Comparison of ENCODE assay signal across 12 mouse cellular contexts in genomic region chr4:46339584-46339983, GRCm38 (mm10). TPM values are rescaled to one million over a fixed set of nuclear protein-coding genes. Genes with fewer than 3 reads are reported as not detected.
A peak's percentile ranks its signal among the peaks of the same experiment; 100 is the strongest.
DNase-seq lines count a peak whose midpoint lies in the region; ATAC-seq lines count a peak whose summit lies in the region.
"Had no signal": no experiment of that assay in that cellular context is flagged by ENCODE, and none has a peak within 500 bp of the region (broad histone marks: within the 10 kb centered on the region; RNA-seq: fewer than 3 reads in every experiment).

No protein-coding gene starts in this region.

- H3K4me1 ChIP-seq in heart, embryonic 10.5 days, result peaks cover 35% of the 10 kb centered on the region
- H3K4me1 ChIP-seq in midbrain, embryonic 14.5 days (ENCODE audit: control insufficient read depth, insufficient read depth, low read length), result no peaks in the 10 kb centered on the region
- peaks cover 20% of the 10 kb centered on the region for H3K4me1 ChIP-seq in midbrain, embryonic 13.5 days (replicated peaks)
- no peaks in the 10 kb centered on the region for H3K4me1 ChIP-seq in neural tube, embryonic 11.5 days (ENCODE audit: control insufficient read depth, insufficient read depth, low read length)

- intact Hi-C loops in left cerebral cortex, postnatal 14 days (cut with DNase I), result no loop called here

- peaks cover 89% of the 10 kb centered on the region for H3K27me3 ChIP-seq in heart, embryonic 10.5 days (ENCODE audit: insufficient read depth, poor library complexity, severe bottlenecking)
- peaks cover 81% of the 10 kb centered on the region for H3K27me3 ChIP-seq in midbrain, embryonic 14.5 days (ENCODE audit: control insufficient read depth, insufficient read depth, low read length)
- peaks cover 89% of the 10 kb centered on the region for H3K27me3 ChIP-seq in midbrain, embryonic 13.5 days
- H3K27me3 ChIP-seq in neural tube, embryonic 11.5 days (ENCODE audit: control insufficient read depth, insufficient read depth, low read length), result peaks cover 82% of the 10 kb centered on the region

- H3K4me3 ChIP-seq in heart, embryonic 10.5 days, result no peak overlapping the region
- no peak overlapping the region for H3K4me3 ChIP-seq in midbrain, embryonic 14.5 days (replicated peaks; ENCODE audit: low read depth, low read length)
- H3K4me3 ChIP-seq in midbrain, embryonic 13.5 days (replicated peaks), result no peak overlapping the region; the same call in 1 of the 2 replicates
- no peak overlapping the region for H3K4me3 ChIP-seq in neural tube, embryonic 11.5 days (ENCODE audit: low read depth, low read length)
- H3K4me3 ChIP-seq: liver, embryonic 13.5 days; neural tube, embryonic 12.5 days had no signal

- no peaks in the 10 kb centered on the region for H3K36me3 ChIP-seq in heart, embryonic 10.5 days
- H3K36me3 ChIP-seq in midbrain, embryonic 14.5 days (ENCODE audit: control insufficient read depth, insufficient read depth, low read length), result no peaks in the 10 kb centered on the region
- H3K36me3 ChIP-seq in midbrain, embryonic 13.5 days, result no peaks in the 10 kb centered on the region
- H3K36me3 ChIP-seq in neural tube, embryonic 11.5 days (ENCODE audit: control insufficient read depth, insufficient read depth, low read length), result no peaks in the 10 kb centered on the region
- H3K36me3 ChIP-seq: liver, embryonic 13.5 days; neural tube, embryonic 12.5 days had no signal

- peak; percentile 68 for DNase-seq in heart, embryonic 10.5 days (ENCODE audit: low spot score)
- no peak for DNase-seq in heart, adult 18-20 months
- peak; percentile 28 for DNase-seq in midbrain, embryonic 14.5 days
- DNase-seq in cerebellum, postnatal 25 days, result peak; percentile 48 to 58
- DNase-seq in neural tube, embryonic 11.5 days (ENCODE audit: low spot score), result peak; percentile 20
- no peak for DNase-seq in left cerebral cortex, postnatal 14 days (ENCODE audit: low spot score in 2 of 2)
- DNase-seq: liver, embryonic 13.5 days had no signal

- 2% methylated on average over 26 of the region's 26 CpGs for WGBS in heart, embryonic 10.5 days
- WGBS in midbrain, embryonic 14.5 days, result under 1% methylated on average over 26 of the region's 26 CpGs
- under 1% methylated on average over 26 of the region's 26 CpGs for WGBS in midbrain, embryonic 13.5 days
- 1% methylated on average over 26 of the region's 26 CpGs for WGBS in neural tube, embryonic 11.5 days

- no peaks in the 10 kb centered on the region for H3K9me3 ChIP-seq in heart, embryonic 10.5 days
- no peaks in the 10 kb centered on the region for H3K9me3 ChIP-seq in midbrain, embryonic 14.5 days (ENCODE audit: control insufficient read depth, low read length)
- no peaks in the 10 kb centered on the region for H3K9me3 ChIP-seq in midbrain, embryonic 13.5 days
- H3K9me3 ChIP-seq in neural tube, embryonic 11.5 days (ENCODE audit: control insufficient read depth, low read length), result no peaks in the 10 kb centered on the region
- H3K9me3 ChIP-seq: liver, embryonic 13.5 days; neural tube, embryonic 12.5 days had no signal

- ATAC-seq in midbrain, embryonic 14.5 days (ENCODE audit: low FRiP score, low TSS enrichment), result no peak
- ATAC-seq in midbrain, embryonic 13.5 days, result no peak
- no peak for ATAC-seq in neural tube, embryonic 11.5 days (ENCODE audit: insufficient read depth, low FRiP score, low TSS enrichment)

- H3K4me2 ChIP-seq in midbrain, embryonic 14.5 days (ENCODE audit: low read length), result no peak overlapping the region
- no peak overlapping the region for H3K4me2 ChIP-seq in midbrain, embryonic 13.5 days (replicated peaks)
- no peak overlapping the region for H3K4me2 ChIP-seq in neural tube, embryonic 11.5 days (ENCODE audit: low read depth)
- H3K4me2 ChIP-seq: liver, embryonic 13.5 days; neural tube, embryonic 12.5 days had no signal

- no peak overlapping the region for H3K9ac ChIP-seq in midbrain, embryonic 14.5 days (replicated peaks; ENCODE audit: low read length)
- no peak overlapping the region for H3K9ac ChIP-seq in midbrain, embryonic 13.5 days (replicated peaks)
- no peak overlapping the region for H3K9ac ChIP-seq in neural tube, embryonic 11.5 days (ENCODE audit: low read length)
- H3K9ac ChIP-seq: liver, embryonic 13.5 days; neural tube, embryonic 12.5 days had no signal

- H3K27ac ChIP-seq in heart, embryonic 10.5 days, result no peak overlapping the region
- no peak overlapping the region for H3K27ac ChIP-seq in midbrain, embryonic 14.5 days (replicated peaks; ENCODE audit: low read depth, low read length)
- H3K27ac ChIP-seq in midbrain, embryonic 13.5 days, result no peak overlapping the region
- H3K27ac ChIP-seq in neural tube, embryonic 11.5 days (ENCODE audit: low read depth, low read length), result no peak overlapping the region
- H3K27ac ChIP-seq: liver, embryonic 13.5 days; macrophage; neural tube, embryonic 12.5 days had no signal

RNA-seq across cellular contexts. Expression of gene Foxe1, which starts 3.8 kb away (rescaled TPM):
- 0.23 and 1.6 TPM in 2 replicates for polyA plus RNA-seq in heart, embryonic 10.5 days (2016; fragmentation: Nextera tagmentation; extraction: Ambion mirVana)
- not detected for total RNA-seq in heart, adult 18-20 months (2021)
- polyA plus RNA-seq in midbrain, embryonic 14.5 days (2014; fragmentation: Nextera tagmentation; extraction: Ambion mirVana), result not detected in 2 replicates
- polyA plus RNA-seq in midbrain, embryonic 13.5 days (2015; fragmentation: Nextera tagmentation; extraction: Ambion mirVana), result not detected in 2 replicates
- polyA plus RNA-seq in neural tube, embryonic 11.5 days (2014; fragmentation: Nextera tagmentation; extraction: Ambion mirVana), result not detected in 2 replicates
- total RNA-seq in left cerebral cortex, postnatal 14 days (2021), result not detected
- total RNA-seq: left cerebral cortex, adult 8-10 months had no signal
- polyA plus RNA-seq: cortical plate, adult 2 months; liver, embryonic 13.5 days; macrophage; neural tube, embryonic 12.5 days had no signal

RNA-seq across cellular contexts. Expression of gene Trmo, which starts 49.7 kb away (rescaled TPM):
- polyA plus RNA-seq in heart, embryonic 10.5 days (2016; fragmentation: Nextera tagmentation; extraction: Ambion mirVana), result 10.3 and 11.6 TPM in 2 replicates
- 1 to 10 TPM; 3.2 to 4.7 TPM for total RNA-seq in heart, adult 18-20 months (2021)
- polyA plus RNA-seq in midbrain, embryonic 14.5 days (2014; fragmentation: Nextera tagmentation; extraction: Ambion mirVana), result 8.6 and 10.1 TPM in 2 replicates
- polyA plus RNA-seq in midbrain, embryonic 13.5 days (2015; fragmentation: Nextera tagmentation; extraction: Ambion mirVana), result 7.8 and 9.2 TPM in 2 replicates
- polyA plus RNA-seq in neural tube, embryonic 11.5 days (2014; fragmentation: Nextera tagmentation; extraction: Ambion mirVana), result 10.5 TPM in 2 replicates
- total RNA-seq in left cerebral cortex, postnatal 14 days (2021), result 1 to 10 TPM; 3.2 to 3.7 TPM

Comparison
In these comparisons a context has a peak if more than half of its experiments do, and no peak if none do; other contexts are left out.
1. DNase-seq: peak in heart, embryonic 10.5 days (single experiment), midbrain, embryonic 14.5 days (single experiment), cerebellum, postnatal 25 days (2 of 2) and neural tube, embryonic 11.5 days (single experiment); none in heart, adult 18-20 months (0 of 2) and left cerebral cortex, postnatal 14 days (0 of 2).